Mouse (Mus musculus) intestine, postnatal 0 days (tissue): ENCODE data around the gene Gm4981. TPM values are rescaled to one million over a fixed set of nuclear protein-coding genes. Genes with fewer than 3 reads are reported as not detected.

Experiments
- ATAC-seq: fragments of 200-750 bp; cut with Nextera tagmentation; 2 replicates; pipeline ENCODE4 v1.8.0; 2017; ENCODE audit warnings: mild to moderate bottlenecking, moderate TSS enrichment, moderate library complexity
- H3K27ac ChIP-seq: fragments of 300-500 bp; sonication (generic); 2 replicates; pipeline ENCODE4 v1.5.1; 2014; ENCODE audit warnings: mild to moderate bottlenecking, low read depth, low read length, moderate library complexity
- H3K27me3 ChIP-seq: fragments of 300-500 bp; sonication (generic); replicated peaks from 2 replicates; pipeline ENCODE4 v1.6.1; 2014; ENCODE audit warnings: low read length, mixed read lengths; ENCODE audit not compliant: control insufficient read depth, insufficient read depth
- H3K36me3 ChIP-seq: fragments of 300-500 bp; sonication (generic); 2 replicates; pipeline ENCODE4 v1.6.1; 2014; ENCODE audit warnings: mild to moderate bottlenecking, moderate library complexity; ENCODE audit not compliant: control insufficient read depth, insufficient read depth
- H3K4me1 ChIP-seq: fragments of 300-500 bp; sonication (generic); replicated peaks from 2 replicates; pipeline ENCODE4 v1.6.1; 2014; ENCODE audit warnings: antibody characterized with exemption, low read length, mixed read lengths; ENCODE audit not compliant: control insufficient read depth, insufficient read depth
- H3K4me2 ChIP-seq: fragments of 300-500 bp; sonication (generic); replicated peaks from 2 replicates; pipeline ENCODE4 v1.6.1; 2014; ENCODE audit warnings: low read depth, mild to moderate bottlenecking, moderate library complexity
- H3K4me3 ChIP-seq: fragments of 300-500 bp; sonication (generic); 2 replicates; pipeline ENCODE4 v1.5.1; 2014; ENCODE audit warnings: low read depth, low read length
- H3K9ac ChIP-seq: fragments of 300-500 bp; sonication (generic); 2 replicates; pipeline ENCODE4 v1.6.1; 2014; ENCODE audit warnings: mild to moderate bottlenecking, low read depth, low read length
- H3K9me3 ChIP-seq: fragments of 300-500 bp; sonication (generic); 2 replicates; pipeline ENCODE4 v1.6.1; 2016; ENCODE audit warnings: mixed run types; ENCODE audit not compliant: control insufficient read depth
- CTCF ChIP-seq: sonication (generic); IDR thresholded peaks from 2 replicates; pipeline ENCODE4 v1.5.1; 2016; ENCODE audit warnings: low read depth, mild to moderate bottlenecking, control low read depth, antibody characterized with exemption, moderate library complexity
- WGBS: fragments of 180-500 bp; shearing (Covaris S2); extraction: QIAGEN DNeasy Blood & Tissue Kit; methylation state at CpG from one replicate; pipeline ENCODE4 v1.1.7; 2014; 5-methylcytosine and 5-hydroxymethylcytosine counted together
- polyA plus RNA-seq: library from polyadenylated mRNA; unstranded; fragments of >200 nt; fragmentation: Nextera tagmentation; extraction: Ambion mirVana; gene quantifications from 2 replicates; pipeline ENCODE4 v1.2.1, GENCODE M21; 2015

Gene Gm4981
- polyA plus RNA-seq, 1 experiment from 2014 or later = not detected

- 85% methylated on average over 6 of the region's 6 CpGs for WGBS
- TF ChIP-seq CTCF = no peak
- no peak overlapping the region for H3K4me2 ChIP-seq
- H3K27me3 ChIP-seq = no peaks in the 10 kb centered on the region
- no peaks in the 10 kb centered on the region for H3K4me1 ChIP-seq
- H3K27ac ChIP-seq = no peak overlapping the region
- no peak for ATAC-seq
- H3K9ac ChIP-seq = no peak overlapping the region
- H3K36me3 ChIP-seq = no peaks in the 10 kb centered on the region
- no peak overlapping the region for H3K4me3 ChIP-seq
- H3K9me3 ChIP-seq = no peaks in the 10 kb centered on the region
These were observed 15.8 kb downstream of the Gm4981 start for GRCm38 (mm10) chr10:58220726-58221125.

DNA sequence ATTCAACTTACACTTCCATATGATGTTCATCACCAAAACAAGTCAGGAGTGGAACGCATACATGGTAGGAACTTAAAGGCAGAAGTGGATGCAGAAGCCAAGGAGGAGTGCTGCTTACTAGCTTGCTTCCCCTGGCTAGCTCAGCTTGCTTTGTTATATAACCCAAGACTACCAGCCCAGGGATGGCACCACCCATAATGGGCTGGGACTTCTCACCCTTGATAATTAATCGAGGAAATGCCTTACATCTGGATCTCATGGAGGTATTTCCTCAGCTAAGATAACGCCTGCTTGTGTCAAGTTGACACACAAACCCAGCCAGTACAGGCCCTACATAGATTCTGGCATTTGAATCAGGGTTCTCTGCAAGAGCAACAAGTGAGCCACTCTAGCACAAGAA, 19.1 kb downstream of the Gm4981 start:
- Histone ChIP-seq H3K4me3 (no peak overlapping the region), H3K9ac (no peak overlapping the region), H3K36me3 (no peaks in the 10 kb centered on the region), H3K27ac (no peak overlapping the region), H3K27me3 (no peaks in the 10 kb centered on the region), H3K4me1 (no peaks in the 10 kb centered on the region), H3K9me3 (no peaks in the 10 kb centered on the region), H3K4me2 (no peak overlapping the region)
- WGBS = 82% methylated on average over 3 of the region's 3 CpGs
- no peak for ATAC-seq
- TF ChIP-seq CTCF = no peak

DNA sequence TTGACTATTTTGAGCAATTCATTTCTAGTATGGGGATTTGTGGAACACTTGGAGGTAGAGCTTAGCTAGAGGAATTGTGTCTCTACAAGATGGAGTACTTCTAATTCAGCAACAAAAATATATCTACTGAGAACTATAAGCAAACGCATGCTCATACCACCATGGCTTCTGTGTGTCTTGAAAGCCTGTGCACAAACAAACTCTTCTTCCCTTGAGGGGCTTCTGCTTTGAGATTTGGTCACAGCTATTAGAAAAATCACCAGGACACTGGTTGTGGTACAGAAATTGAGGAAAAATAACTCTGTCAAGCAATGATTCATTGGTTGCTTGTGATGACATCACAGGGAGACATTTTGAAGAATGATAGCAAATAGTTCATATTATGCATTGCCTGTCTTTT, 21.1 kb downstream of the Gm4981 start:
- Histone ChIP-seq H3K4me1 (no peaks in the 10 kb centered on the region), H3K36me3 (no peaks in the 10 kb centered on the region), H3K27me3 (no peaks in the 10 kb centered on the region), H3K9ac (no peak overlapping the region), H3K9me3 (no peaks in the 10 kb centered on the region), H3K4me3 (no peak overlapping the region), H3K27ac (no peak overlapping the region), H3K4me2 (no peak overlapping the region)
- no peak for TF ChIP-seq CTCF
- no peak for ATAC-seq
- WGBS = 85% methylated on average over 1 of the region's 1 CpGs

- no peak overlapping the region for H3K4me3 ChIP-seq
- no peak overlapping the region for H3K27ac ChIP-seq
- no peaks in the 10 kb centered on the region for H3K9me3 ChIP-seq
- H3K4me1 ChIP-seq = no peaks in the 10 kb centered on the region
- H3K4me2 ChIP-seq = no peak overlapping the region
- H3K9ac ChIP-seq = no peak overlapping the region
- no peak for ATAC-seq
- no peaks in the 10 kb centered on the region for H3K27me3 ChIP-seq
- H3K36me3 ChIP-seq = no peaks in the 10 kb centered on the region
- TF ChIP-seq CTCF = no peak
- WGBS = 80% methylated on average over 5 of the region's 5 CpGs
These were observed 21.6 kb downstream of the Gm4981 start for GRCm38 (mm10) chr10:58214934-58215333.

DNA sequence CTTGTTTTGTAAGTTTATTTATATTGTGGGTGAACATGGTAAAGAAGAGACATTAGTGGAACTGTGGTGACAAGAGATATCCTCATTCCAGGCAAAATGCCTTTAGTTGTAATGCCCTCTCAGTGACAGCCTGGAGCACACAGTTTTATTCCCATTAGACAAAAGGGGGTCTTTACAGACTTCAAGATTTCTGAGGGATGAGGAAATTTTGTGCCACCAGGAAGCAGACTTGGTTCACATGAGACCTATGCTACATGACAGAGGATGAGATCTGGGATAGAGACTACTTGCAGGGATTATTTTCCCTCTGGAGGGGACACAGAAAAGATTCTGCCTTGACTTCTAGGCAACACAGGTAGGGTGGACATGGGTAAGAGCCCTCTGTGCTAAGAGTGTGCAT, 22.0 kb downstream of the Gm4981 start:
- Histone ChIP-seq H3K4me2 (no peak overlapping the region), H3K9ac (no peak overlapping the region), H3K9me3 (no peaks in the 10 kb centered on the region), H3K27ac (no peak overlapping the region), H3K27me3 (no peaks in the 10 kb centered on the region), H3K4me3 (no peak overlapping the region), H3K36me3 (no peaks in the 10 kb centered on the region), H3K4me1 (no peaks in the 10 kb centered on the region)
- no peak for ATAC-seq
- TF ChIP-seq CTCF = no peak

GRCm38 (mm10) chr10:58212230-58212629, 24.3 kb downstream of the Gm4981 start:
- ATAC-seq = no peak
- Histone ChIP-seq H3K9me3 (no peaks in the 10 kb centered on the region), H3K27me3 (no peaks in the 10 kb centered on the region), H3K4me2 (no peak overlapping the region), H3K27ac (no peak overlapping the region), H3K36me3 (no peaks in the 10 kb centered on the region), H3K4me3 (no peak overlapping the region), H3K4me1 (no peaks in the 10 kb centered on the region), H3K9ac (no peak overlapping the region)
- no peak for TF ChIP-seq CTCF
- 76% methylated on average over 7 of the region's 7 CpGs for WGBS

DNA sequence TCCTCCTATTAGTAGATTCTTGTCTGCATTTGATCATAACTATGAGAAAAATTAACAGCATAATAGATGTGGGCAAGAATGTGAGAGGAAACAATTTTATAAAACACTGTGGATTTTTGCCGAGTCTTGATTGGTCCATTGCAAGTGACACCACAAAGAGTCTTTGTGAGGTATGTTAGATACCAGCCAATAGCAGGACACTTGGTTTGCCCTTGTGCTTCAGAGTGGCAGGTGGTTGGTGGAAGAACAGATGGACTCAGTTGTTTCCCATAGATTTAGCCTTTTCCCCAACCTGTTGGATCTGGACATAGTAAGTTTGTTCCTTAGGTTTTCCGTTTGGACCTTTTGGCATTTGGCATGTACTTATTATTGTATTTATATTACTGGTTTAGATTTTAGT, 25.3 kb downstream of the Gm4981 start:
- no peak overlapping the region for H3K9ac ChIP-seq
- H3K27ac ChIP-seq = no peak overlapping the region
- ATAC-seq = no peak
- H3K4me1 ChIP-seq = no peaks in the 10 kb centered on the region
- no peaks in the 10 kb centered on the region for H3K27me3 ChIP-seq
- no peaks in the 10 kb centered on the region for H3K9me3 ChIP-seq
- WGBS = 93% methylated on average over 2 of the region's 2 CpGs
- TF ChIP-seq CTCF = no peak
- no peak overlapping the region for H3K4me2 ChIP-seq
- no peaks in the 10 kb centered on the region for H3K36me3 ChIP-seq
- H3K4me3 ChIP-seq = no peak overlapping the region
